Mouse (Mus musculus): Measurements from ENCODE around the gene Sp2. TPM values are rescaled to one million over a fixed set of nuclear protein-coding genes. Genes with fewer than 3 reads are reported as not detected.

Gene Sp2
- 30.9 and 31.0 TPM in 2 replicates for polyA plus RNA-seq (2014; fragmentation: Nextera tagmentation; extraction: Ambion mirVana)

- WGBS: 77% methylated on average over 7 of the region's 7 CpGs
- Histone ChIP-seq H3K27me3 (ENCODE audit: control insufficient read depth, insufficient read depth, low read length) (peaks cover 7% of the 10 kb centered on the region; the same call in 1 of the 2 replicates), H3K9me3 (ENCODE audit: control insufficient read depth, low read length) (no peaks in the 10 kb centered on the region), H3K9ac (ENCODE audit: low read length) (no peak within 1 kb of the TSS), H3K4me2 (ENCODE audit: low read depth, low read length, severe bottlenecking) (no peak within 1 kb of the TSS), H3K4me3 (ENCODE audit: low read depth, low read length) (no peak within 1 kb of the TSS), H3K4me1 (replicated peaks; ENCODE audit: control insufficient read depth, insufficient read depth, low read length) (peaks cover 6% of the 10 kb centered on the region; the same call in 1 of the 2 replicates), H3K27ac (ENCODE audit: low read depth, low read length) (no peak within 1 kb of the TSS), H3K36me3 (ENCODE audit: control insufficient read depth, insufficient read depth, low read length) (no peaks in the 10 kb centered on the region)
- DNase-seq (ENCODE audit: low spot score) (no peak), ATAC-seq (replicated peaks; ENCODE audit: low FRiP score) (no peak)
Observed at GRCm38 (mm10) chr11:96982859-96983258, at the start of gene Sp2. Gene Sp2, minus strand, starts transcription at chr11:96982959.

- Histone ChIP-seq H3K9ac (ENCODE audit: low read length) (no peak overlapping the region), H3K4me3 (ENCODE audit: low read depth, low read length) (no peak overlapping the region), H3K9me3 (ENCODE audit: control insufficient read depth, low read length) (no peaks in the 10 kb centered on the region), H3K4me1 (replicated peaks; ENCODE audit: control insufficient read depth, insufficient read depth, low read length) (peaks cover 5% of the 10 kb centered on the region), H3K4me2 (ENCODE audit: low read depth, low read length, severe bottlenecking) (no peak overlapping the region), H3K27me3 (ENCODE audit: control insufficient read depth, insufficient read depth, low read length) (no peaks in the 10 kb centered on the region), H3K27ac (ENCODE audit: low read depth, low read length) (no peak overlapping the region), H3K36me3 (ENCODE audit: control insufficient read depth, insufficient read depth, low read length) (no peaks in the 10 kb centered on the region; the same call in 1 of the 2 replicates)
- 95% methylated on average over 4 of the region's 4 CpGs for WGBS
- no peak for ATAC-seq (replicated peaks; ENCODE audit: low FRiP score)
- no peak for DNase-seq (ENCODE audit: low spot score)
Observed at GRCm38 (mm10) chr11:97032499-97032898, 49.7 kb upstream of the Sp2 start.

- no peaks in the 10 kb centered on the region for H3K9me3 ChIP-seq (ENCODE audit: control insufficient read depth, low read length)
- no peak overlapping the region for H3K4me3 ChIP-seq (ENCODE audit: low read depth, low read length)
- H3K27me3 ChIP-seq (ENCODE audit: control insufficient read depth, insufficient read depth, low read length): no peaks in the 10 kb centered on the region
- H3K4me1 ChIP-seq (replicated peaks; ENCODE audit: control insufficient read depth, insufficient read depth, low read length): peaks cover 5% of the 10 kb centered on the region
- no peak overlapping the region for H3K4me2 ChIP-seq (ENCODE audit: low read depth, low read length, severe bottlenecking)
- no peaks in the 10 kb centered on the region; the same call in 1 of the 2 replicates for H3K36me3 ChIP-seq (ENCODE audit: control insufficient read depth, insufficient read depth, low read length)
- ATAC-seq (replicated peaks; ENCODE audit: low FRiP score): no peak
- H3K27ac ChIP-seq (ENCODE audit: low read depth, low read length): no peak overlapping the region
- 85% methylated on average over 12 of the region's 12 CpGs for WGBS
- H3K9ac ChIP-seq (ENCODE audit: low read length): no peak overlapping the region
- DNase-seq (ENCODE audit: low spot score): no peak
Observed at GRCm38 (mm10) chr11:97031977-97032376, 49.2 kb upstream of the Sp2 start.

GRCm38 (mm10) chr11:97030426-97030825, 47.7 kb upstream of the Sp2 start:
- H3K9me3 ChIP-seq (ENCODE audit: control insufficient read depth, low read length): no peaks in the 10 kb centered on the region
- no peak for ATAC-seq (replicated peaks; ENCODE audit: low FRiP score)
- H3K9ac ChIP-seq (ENCODE audit: low read length): peak overlapping the region; percentile 88
- H3K36me3 ChIP-seq (ENCODE audit: control insufficient read depth, insufficient read depth, low read length): no peaks in the 10 kb centered on the region; the same call in 1 of the 2 replicates
- 21% methylated on average over 15 of the region's 15 CpGs for WGBS
- H3K27ac ChIP-seq (ENCODE audit: low read depth, low read length): no peak overlapping the region
- H3K4me3 ChIP-seq (ENCODE audit: low read depth, low read length): peak overlapping the region; percentile 62
- H3K4me2 ChIP-seq (ENCODE audit: low read depth, low read length, severe bottlenecking): peak overlapping the region; percentile 84
- DNase-seq (ENCODE audit: low spot score): no peak
- peaks cover 2% of the 10 kb centered on the region; the same call in 1 of the 2 replicates for H3K27me3 ChIP-seq (ENCODE audit: control insufficient read depth, insufficient read depth, low read length)
- H3K4me1 ChIP-seq (replicated peaks; ENCODE audit: control insufficient read depth, insufficient read depth, low read length): peaks cover 10% of the 10 kb centered on the region

- no peaks in the 10 kb centered on the region; the same call in 1 of the 2 replicates for H3K36me3 ChIP-seq (ENCODE audit: control insufficient read depth, insufficient read depth, low read length)
- DNase-seq (ENCODE audit: low spot score): peak; percentile 95
- peak within 1 kb of the TSS; percentile 50; the same call in 1 of the 2 replicates for H3K27ac ChIP-seq (ENCODE audit: low read depth, low read length)
- peak; percentile 49; the same call in 1 of the 2 replicates for ATAC-seq (replicated peaks; ENCODE audit: low FRiP score)
- peak within 1 kb of the TSS; percentile 62 for H3K4me3 ChIP-seq (ENCODE audit: low read depth, low read length)
- WGBS: 2% methylated on average over 25 of the region's 25 CpGs
- H3K9me3 ChIP-seq (ENCODE audit: control insufficient read depth, low read length): no peaks in the 10 kb centered on the region
- H3K4me2 ChIP-seq (ENCODE audit: low read depth, low read length, severe bottlenecking): peak within 1 kb of the TSS; percentile 84
- H3K4me1 ChIP-seq (replicated peaks; ENCODE audit: control insufficient read depth, insufficient read depth, low read length): peaks cover 12% of the 10 kb centered on the region
- peaks cover 6% of the 10 kb centered on the region; the same call in 1 of the 2 replicates for H3K27me3 ChIP-seq (ENCODE audit: control insufficient read depth, insufficient read depth, low read length)
- peak within 1 kb of the TSS; percentile 88 for H3K9ac ChIP-seq (ENCODE audit: low read length)
Observed at GRCm38 (mm10) chr11:97029686-97030417, 47.1 kb upstream of the Sp2 start, which contains the start of gene Scrn2. Gene Scrn2, plus strand, starts transcription at chr11:97029938.

- peak; percentile 59 for ATAC-seq (replicated peaks; ENCODE audit: low FRiP score)
- DNase-seq (ENCODE audit: low spot score): peak; percentile 93
- peaks cover 20% of the 10 kb centered on the region for H3K4me1 ChIP-seq (replicated peaks; ENCODE audit: control insufficient read depth, insufficient read depth, low read length)
- peaks cover 44% of the 10 kb centered on the region for H3K27me3 ChIP-seq (ENCODE audit: control insufficient read depth, insufficient read depth, low read length)
- H3K27ac ChIP-seq (ENCODE audit: low read depth, low read length): no peak overlapping the region
- no peaks in the 10 kb centered on the region for H3K9me3 ChIP-seq (ENCODE audit: control insufficient read depth, low read length)
- H3K9ac ChIP-seq (ENCODE audit: low read length): peak overlapping the region; percentile 39
- WGBS: 0% methylated on average over 17 of the region's 17 CpGs
- H3K4me3 ChIP-seq (ENCODE audit: low read depth, low read length): peak overlapping the region; percentile 20; the same call in 1 of the 2 replicates
- H3K4me2 ChIP-seq (ENCODE audit: low read depth, low read length, severe bottlenecking): peak overlapping the region; percentile 48
- H3K36me3 ChIP-seq (ENCODE audit: control insufficient read depth, insufficient read depth, low read length): no peaks in the 10 kb centered on the region
Observed at GRCm38 (mm10) chr11:97025721-97026344, 43.1 kb upstream of the Sp2 start.

- no peak for DNase-seq (ENCODE audit: low spot score)
- Histone ChIP-seq H3K4me2 (ENCODE audit: low read depth, low read length, severe bottlenecking) (no peak overlapping the region), H3K9ac (ENCODE audit: low read length) (no peak overlapping the region; the same call in 1 of the 2 replicates), H3K36me3 (ENCODE audit: control insufficient read depth, insufficient read depth, low read length) (no peaks in the 10 kb centered on the region), H3K27me3 (ENCODE audit: control insufficient read depth, insufficient read depth, low read length) (peaks cover 53% of the 10 kb centered on the region), H3K27ac (ENCODE audit: low read depth, low read length) (no peak overlapping the region), H3K4me1 (replicated peaks; ENCODE audit: control insufficient read depth, insufficient read depth, low read length) (peaks cover 14% of the 10 kb centered on the region), H3K9me3 (ENCODE audit: control insufficient read depth, low read length) (no peaks in the 10 kb centered on the region), H3K4me3 (ENCODE audit: low read depth, low read length) (no peak overlapping the region)
- no peak for ATAC-seq (replicated peaks; ENCODE audit: low FRiP score)
- 15% methylated on average over 10 of the region's 10 CpGs for WGBS
Observed at GRCm38 (mm10) chr11:97024977-97025376, 42.2 kb upstream of the Sp2 start.

- Histone ChIP-seq H3K4me3 (ENCODE audit: low read depth, low read length) (peak overlapping the region; percentile 40), H3K9ac (ENCODE audit: low read length) (peak overlapping the region; percentile 54), H3K27ac (ENCODE audit: low read depth, low read length) (no peak overlapping the region), H3K4me2 (ENCODE audit: low read depth, low read length, severe bottlenecking) (peak overlapping the region; percentile 80), H3K9me3 (ENCODE audit: control insufficient read depth, low read length) (no peaks in the 10 kb centered on the region), H3K36me3 (ENCODE audit: control insufficient read depth, insufficient read depth, low read length) (no peaks in the 10 kb centered on the region), H3K27me3 (ENCODE audit: control insufficient read depth, insufficient read depth, low read length) (peaks cover 76% of the 10 kb centered on the region), H3K4me1 (replicated peaks; ENCODE audit: control insufficient read depth, insufficient read depth, low read length) (peaks cover 19% of the 10 kb centered on the region)
- ATAC-seq (replicated peaks; ENCODE audit: low FRiP score) (peak; percentile 60), DNase-seq (ENCODE audit: low spot score) (peak; percentile 87)
- under 1% methylated on average over 50 of the region's 50 CpGs for WGBS
Observed at GRCm38 (mm10) chr11:97021873-97022484, 39.2 kb upstream of the Sp2 start.

Data from forebrain, embryonic 11.5 days (tissue).